Mouse (Mus musculus) cerebellum, adult 2 months (tissue): ENCODE data around the gene Hmox2. TPM values are rescaled to one million over a fixed set of nuclear protein-coding genes. Genes with fewer than 3 reads are reported as not detected.
"Not testable (repeated sequence)": the region's sequence is repeated elsewhere in the genome, so short reads cannot be mapped to it uniquely, and the experiment has no call there.

Experiments used
- DNase-seq, 2 experiments: peaks; one replicate each; pipeline ENCODE4 v3.0.0; 2021
- H3K27ac ChIP-seq: fragments of 200-500 bp; 2 replicates; pipeline ENCODE4 v1.5.1; 2012; ENCODE audit warnings: low read length, control low read depth, inconsistent platforms; ENCODE audit not compliant: insufficient read depth
- H3K27me3 ChIP-seq: fragments of 200-500 bp; 2 replicates; pipeline ENCODE4 v1.6.1; 2012; ENCODE audit warnings: inconsistent platforms, mild to moderate bottlenecking, low read length, moderate library complexity; ENCODE audit not compliant: control insufficient read depth, insufficient read depth
- H3K4me1 ChIP-seq: fragments of 200-500 bp; 2 replicates; pipeline ENCODE4 v1.6.1; 2011; ENCODE audit warnings: low read length; ENCODE audit not compliant: control insufficient read depth, insufficient read depth
- H3K4me3 ChIP-seq: fragments of 200-500 bp; replicated peaks from 2 replicates; pipeline ENCODE3; 2011; ENCODE audit warnings: mild to moderate bottlenecking, low read depth, low read length, control low read depth; ENCODE audit not compliant: insufficient read depth
- CTCF ChIP-seq: fragments of 200-500 bp; IDR thresholded peaks from 2 replicates; pipeline ENCODE4 v1.5.1; 2011; ENCODE audit warnings: low read depth, mild to moderate bottlenecking, control low read depth, low read length, moderate library complexity, borderline replicate concordance; ENCODE audit not compliant: insufficient read depth
- POLR2A ChIP-seq: fragments of 200-500 bp; IDR thresholded peaks from 2 replicates; pipeline ENCODE4 v1.6.1; 2011; ENCODE audit warnings: low read length, control low read depth, borderline replicate concordance; ENCODE audit not compliant: insufficient read depth
- WGBS: fragments of 180-500 bp; shearing (Covaris S2); methylation state at CpG from one replicate; pipeline ENCODE4 v1.1.7; 2018; 5-methylcytosine and 5-hydroxymethylcytosine counted together
- polyA plus RNA-seq: library from polyadenylated mRNA; depleted of rRNA; stranded (reverse); fragments of >200 nt; gene quantifications from 2 replicates; pipeline ENCODE4 v1.2.3, GENCODE M21; 2012

Hmox2 gene
- polyA plus RNA-seq, 1 experiment: 135 TPM

- no peaks in the 10 kb centered on the region for H3K27me3 ChIP-seq
- peak overlapping the region; percentile 86 for H3K27ac ChIP-seq
- peak overlapping the region; percentile 84 for H3K4me3 ChIP-seq
- TF ChIP-seq CTCF (no peak), POLR2A (peak; percentile 94; the same call in 1 of the 2 replicates)
- no peaks in the 10 kb centered on the region; the same call in 1 of the 2 replicates for H3K4me1 ChIP-seq
- WGBS: under 1% methylated on average over 54 of the region's 54 CpGs
- DNase-seq: peak; percentile 95 to 97
These were observed 42.3 kb upstream of the Hmox2 start for GRCm38 (mm10) chr16:4683581-4684456.

GRCm38 (mm10) chr16:4684457-4684791 is 41.7 kb upstream of the Hmox2 start:
- TF ChIP-seq POLR2A (no peak), CTCF (no peak)

DNA sequence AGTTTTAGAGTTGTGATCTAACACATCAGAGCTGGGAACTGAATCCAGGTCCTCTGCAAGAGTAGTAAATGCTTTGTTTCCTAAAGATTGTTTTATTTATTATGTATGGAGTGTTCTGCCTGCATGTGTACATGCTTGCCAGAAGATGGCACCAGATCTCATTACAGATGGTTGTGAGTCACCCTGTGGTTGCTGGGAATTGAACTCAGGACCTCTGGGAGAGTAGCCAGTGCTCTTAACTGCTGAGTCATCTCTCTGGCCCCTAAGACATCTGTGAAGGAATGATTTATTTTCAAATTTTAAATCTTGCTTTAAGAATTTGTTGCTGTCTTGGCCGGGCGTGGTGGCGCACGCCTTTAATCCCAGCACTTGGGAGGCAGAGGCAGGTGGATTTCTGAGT is 36.8 kb upstream of the Hmox2 start:
- not testable (repeated sequence) for H3K27ac ChIP-seq, H3K27me3 ChIP-seq, H3K4me1 ChIP-seq, DNase-seq, H3K4me3 ChIP-seq
- over 99% methylated on average over 4 of the region's 4 CpGs for WGBS

More at GRCm38 (mm10) chr16:4684457-4684791, 41.7 kb upstream of the Hmox2 start:
- WGBS: under 1% methylated on average over 9 of the region's 9 CpGs
- no peak for DNase-seq
- Histone ChIP-seq H3K27me3 (no peaks in the 10 kb centered on the region), H3K27ac (peak overlapping the region; percentile 36), H3K4me3 (peak overlapping the region; percentile 84), H3K4me1 (no peaks in the 10 kb centered on the region; the same call in 1 of the 2 replicates)

- WGBS: 87% methylated on average over 3 of the region's 3 CpGs
- no peaks in the 10 kb centered on the region for H3K4me1 ChIP-seq
- H3K27me3 ChIP-seq: no peaks in the 10 kb centered on the region
- H3K27ac ChIP-seq: no peak overlapping the region
- TF ChIP-seq POLR2A (no peak), CTCF (no peak)
- H3K4me3 ChIP-seq: no peak overlapping the region
- DNase-seq: no peak
These were observed 24.9 kb upstream of the Hmox2 start for GRCm38 (mm10) chr16:4701211-4701610.

GRCm38 (mm10) chr16:4702646-4703045 is 23.5 kb upstream of the Hmox2 start:
- DNase-seq: no peak

GRCm38 (mm10) chr16:4705541-4705940 is 20.6 kb upstream of the Hmox2 start:
- Histone ChIP-seq H3K27ac (no peak overlapping the region), H3K27me3 (no peaks in the 10 kb centered on the region), H3K4me3 (no peak overlapping the region), H3K4me1 (no peaks in the 10 kb centered on the region)
- TF ChIP-seq CTCF (no peak), POLR2A (no peak)
- WGBS: 46% methylated on average over 4 of the region's 4 CpGs
- no peak for DNase-seq

More at GRCm38 (mm10) chr16:4702646-4703045, 23.5 kb upstream of the Hmox2 start:
- no peak overlapping the region for H3K27ac ChIP-seq
- no peak overlapping the region for H3K4me3 ChIP-seq
- no peaks in the 10 kb centered on the region for H3K27me3 ChIP-seq
- WGBS: 79% methylated on average over 1 of the region's 1 CpGs
- TF ChIP-seq CTCF (no peak), POLR2A (no peak)
- no peaks in the 10 kb centered on the region for H3K4me1 ChIP-seq

DNA sequence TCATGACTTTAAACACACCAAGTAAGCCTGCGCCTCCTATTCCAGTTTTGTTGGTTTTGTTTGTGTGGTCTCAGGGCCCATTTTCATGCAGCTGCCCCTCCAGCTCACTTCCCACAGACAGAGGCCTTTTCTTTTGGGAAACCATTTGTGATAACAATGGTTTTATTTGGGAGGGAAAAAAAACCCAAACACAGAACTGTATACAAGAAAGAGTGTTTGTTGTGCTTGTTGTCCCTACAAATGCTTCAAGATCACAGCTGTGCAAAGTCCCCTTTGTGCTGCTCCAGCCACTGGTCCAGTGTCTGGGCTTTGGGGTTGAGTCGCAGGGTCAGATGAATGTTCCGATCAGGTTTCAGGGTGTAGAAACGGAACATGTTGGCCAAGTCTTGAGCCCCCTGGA is 15.0 kb upstream of the Hmox2 start:
- Histone ChIP-seq H3K27me3 (no peaks in the 10 kb centered on the region), H3K27ac (no peak overlapping the region; the same call in 1 of the 2 replicates), H3K4me1 (peaks cover 15% of the 10 kb centered on the region), H3K4me3 (no peak overlapping the region)
- TF ChIP-seq CTCF (no peak), POLR2A (no peak)
- DNase-seq: no peak
- 95% methylated on average over 4 of the region's 4 CpGs for WGBS
